Mouse (Mus musculus): ENCODE measurements around the gene Rhox8. TPM values are rescaled to one million over a fixed set of nuclear protein-coding genes. Genes with fewer than 3 reads are reported as not detected.
"Not testable (repeated sequence)": the region's sequence is repeated elsewhere in the genome, so short reads cannot be mapped to it uniquely, and the experiment has no call there.

Rhox8 gene
- polyA plus RNA-seq, 1 experiment = not detected

DNA sequence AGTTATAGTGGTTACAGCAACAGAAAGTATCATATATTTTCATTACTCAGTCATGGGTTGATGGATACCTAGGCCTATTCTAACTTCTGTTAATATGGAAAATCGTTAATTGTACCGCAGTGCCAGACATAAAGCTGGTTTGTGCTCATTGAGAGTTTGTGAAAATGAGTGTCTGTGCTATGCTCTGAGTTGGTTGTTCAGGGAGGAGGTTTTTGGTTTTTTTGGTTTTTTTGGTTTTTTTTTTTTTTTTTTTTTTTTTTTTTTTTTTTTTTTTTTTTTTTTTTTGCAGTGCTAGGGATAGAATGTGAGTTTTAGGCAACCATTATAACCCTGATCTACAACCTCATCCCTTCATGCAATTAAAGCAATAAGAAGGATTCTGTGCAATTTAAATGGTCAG is 7.1 kb downstream of the Rhox8 start:
- Histone ChIP-seq H3K36me3 (ENCODE audit: control insufficient read depth, insufficient read depth) (no peaks in the 10 kb centered on the region), H3K79me2 (ENCODE audit: control insufficient read depth, insufficient read depth) (no peaks in the 10 kb centered on the region), H3K4me3 (no peak overlapping the region), H3K4me2 (ENCODE audit: low read depth) (no peak overlapping the region), H3ac (ENCODE audit: control insufficient read depth, insufficient read length) (no peak overlapping the region), H3K27me3 (ENCODE audit: control insufficient read depth, insufficient read depth, insufficient read length) (no peaks in the 10 kb centered on the region)
- no peak for TF ChIP-seq REST (IDR thresholded peaks at IDR 0.05; ENCODE audit: insufficient read depth, insufficient read length)
- no peak for TF ChIP-seq TCF3 (IDR thresholded peaks at IDR 0.05; ENCODE audit: insufficient read length, low read depth)
- TF ChIP-seq MYOD1 (IDR thresholded peaks at IDR 0.05; ENCODE audit: control insufficient read depth in 1 of 3, insufficient read length in 2 of 3, low read depth in 2 of 3) = no peak
- TF ChIP-seq SRF (IDR thresholded peaks at IDR 0.05; ENCODE audit: control insufficient read depth, insufficient read length, low read depth) = no peak
- TF ChIP-seq MYOG (IDR thresholded peaks at IDR 0.05; ENCODE audit: control insufficient read depth in 1 of 3, insufficient read depth in 1 of 3, insufficient read length in 2 of 3, low read depth in 2 of 3) = no peak
- TF ChIP-seq POLR2AphosphoS2 (IDR thresholded peaks at IDR 0.05; ENCODE audit: insufficient read length, low read depth) = no peak
- TF ChIP-seq USF1 (IDR thresholded peaks at IDR 0.05; ENCODE audit: low read depth) = no peak
- no peak for TF ChIP-seq POLR2A (IDR thresholded peaks at IDR 0.05; ENCODE audit: insufficient read length, low read depth)
- no peak for TF ChIP-seq TCF12 (IDR thresholded peaks at IDR 0.05; ENCODE audit: insufficient read depth, poor library complexity, severe bottlenecking)
- TF ChIP-seq MAX (IDR thresholded peaks at IDR 0.05; ENCODE audit: low read depth) = no peak
- TF ChIP-seq E2F4 (IDR thresholded peaks at IDR 0.05; ENCODE audit: insufficient read depth) = no peak
- no peak for TF ChIP-seq CEBPB (IDR thresholded peaks at IDR 0.05; ENCODE audit: insufficient read depth, poor library complexity, severe bottlenecking)

DNA sequence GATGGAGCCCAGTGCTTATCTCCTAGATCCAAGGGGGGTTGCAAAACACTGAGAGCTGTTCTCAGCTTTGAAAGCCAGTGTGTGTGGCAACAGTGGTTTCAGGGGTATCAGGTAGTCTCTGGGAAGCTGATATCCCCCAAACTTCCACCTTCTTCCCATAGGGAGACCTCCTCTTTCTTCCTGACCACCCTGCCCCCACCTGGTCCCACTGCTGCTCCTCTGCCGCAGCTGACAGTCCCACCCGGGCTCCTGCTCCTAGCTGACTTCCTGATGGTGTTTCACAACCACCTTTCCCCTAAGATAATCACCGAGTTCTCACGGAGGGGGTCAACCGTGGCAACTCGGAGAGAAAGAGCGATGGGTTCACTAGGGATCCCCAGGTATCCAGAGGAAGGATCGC is 47.4 kb downstream of the Rhox8 start, which contains the start of gene Rhox7a:
TSS of gene Rhox7a (plus strand) at position 301 of the 400 bp plus-strand sequence.
- not testable (repeated sequence) for H3K36me3 ChIP-seq (ENCODE audit: control insufficient read depth, insufficient read depth); H3K79me2 ChIP-seq (ENCODE audit: control insufficient read depth, insufficient read depth); H3ac ChIP-seq (ENCODE audit: control insufficient read depth, insufficient read length); H3K4me2 ChIP-seq (ENCODE audit: low read depth); H3K4me3 ChIP-seq; H3K27me3 ChIP-seq (ENCODE audit: control insufficient read depth, insufficient read depth, insufficient read length)

DNA sequence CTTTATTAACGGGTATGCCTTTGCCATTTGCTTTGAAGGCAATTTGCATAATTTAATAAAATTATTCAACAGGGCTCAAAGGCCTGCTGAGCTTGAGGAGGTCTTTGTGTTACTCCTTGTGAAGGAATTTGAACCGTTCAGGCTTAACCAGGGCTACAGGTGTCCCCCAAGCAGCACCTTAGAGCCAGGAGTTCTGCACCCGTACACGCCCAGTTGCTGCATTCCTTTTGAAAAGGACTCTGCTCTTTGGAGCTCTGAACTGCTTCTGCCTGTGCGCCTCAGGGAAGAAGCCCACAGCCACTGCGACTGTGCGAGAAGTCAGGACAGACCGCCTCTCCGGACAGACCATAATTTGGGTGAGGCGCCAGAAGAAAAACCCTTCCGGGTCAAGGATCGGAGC is 52.1 kb downstream of the Rhox8 start, which contains the start of gene Rhox6:
TSS of gene Rhox6 (plus strand) at position 301 of the 400 bp plus-strand sequence.
- not testable (repeated sequence) for H3K79me2 ChIP-seq (ENCODE audit: control insufficient read depth, insufficient read depth); H3K4me3 ChIP-seq; H3K4me2 ChIP-seq (ENCODE audit: low read depth); H3K27me3 ChIP-seq (ENCODE audit: control insufficient read depth, insufficient read depth, insufficient read length); H3ac ChIP-seq (ENCODE audit: control insufficient read depth, insufficient read length); H3K36me3 ChIP-seq (ENCODE audit: control insufficient read depth, insufficient read depth)

Other genes with a start within 250 kb of the Rhox8 start
- gene Rhox2g, start 235.5 kb downstream of the Rhox8 start, polyA plus RNA-seq (2012; fragmentation: generic; extraction: Trizol) = not detected
- not detected for gene Rhox4g, start 227.6 kb downstream of the Rhox8 start, polyA plus RNA-seq (2012; fragmentation: generic; extraction: Trizol)
- gene Rhox3h, start 210.2 kb downstream of the Rhox8 start, polyA plus RNA-seq (2012; fragmentation: generic; extraction: Trizol) = not detected
- not detected for gene Rhox2h, start 205.7 kb downstream of the Rhox8 start, polyA plus RNA-seq (2012; fragmentation: generic; extraction: Trizol)
- gene Rhox5, start 74.1 kb downstream of the Rhox8 start, polyA plus RNA-seq (2012; fragmentation: generic; extraction: Trizol) = 4.4 TPM
- not detected for gene Rhox6, start 52.0 kb downstream of the Rhox8 start, polyA plus RNA-seq (2012; fragmentation: generic; extraction: Trizol)
- gene Rhox7a, start 47.3 kb downstream of the Rhox8 start, polyA plus RNA-seq (2012; fragmentation: generic; extraction: Trizol) = not detected
- not detected for gene Rhox7b, start 18.3 kb upstream of the Rhox8 start, polyA plus RNA-seq (2012; fragmentation: generic; extraction: Trizol)
- not detected for gene Rhox9, start 22.8 kb upstream of the Rhox8 start, polyA plus RNA-seq (2012; fragmentation: generic; extraction: Trizol)
- not detected for gene Btg1-ps1, start 139.9 kb upstream of the Rhox8 start, polyA plus RNA-seq (2012; fragmentation: generic; extraction: Trizol)
- not detected for gene Btg1-ps2, start 164.2 kb upstream of the Rhox8 start, polyA plus RNA-seq (2012; fragmentation: generic; extraction: Trizol)
- gene Rhox10, start 187.5 kb upstream of the Rhox8 start, polyA plus RNA-seq (2012; fragmentation: generic; extraction: Trizol) = 0.19 TPM
- gene Rhox11, start 206.2 kb upstream of the Rhox8 start, polyA plus RNA-seq (2012; fragmentation: generic; extraction: Trizol) = not detected
- not detected for gene Rhox12, start 232.0 kb upstream of the Rhox8 start, polyA plus RNA-seq (2012; fragmentation: generic; extraction: Trizol)
- gene Rhox13, start 242.3 kb upstream of the Rhox8 start, polyA plus RNA-seq (2012; fragmentation: generic; extraction: Trizol) = not detected